Mouse (Mus musculus) heart, embryonic 13.5 days (tissue): ENCODE data around the gene E130218I03Rik. TPM values are rescaled to one million over a fixed set of nuclear protein-coding genes. Genes with fewer than 3 reads are reported as not detected.

Experiments used
- ATAC-seq: fragments of 200-750 bp; cut with Nextera tagmentation; 2 replicates; pipeline ENCODE4 v1.8.0; 2017; ENCODE audit warnings: moderate TSS enrichment; ENCODE audit not compliant: insufficient number of reproducible peaks, low FRiP score, low TSS enrichment; ENCODE audit errors: extremely low read depth
- H3K27ac ChIP-seq: fragments of 300-500 bp; sonication (generic); replicated peaks from 2 replicates; pipeline ENCODE4 v1.5.1; 2015; ENCODE audit warnings: moderate library complexity, mild to moderate bottlenecking, inconsistent platforms
- H3K27me3 ChIP-seq: fragments of 300-500 bp; sonication (generic); replicated peaks from 2 replicates; pipeline ENCODE4 v1.6.1; 2015; ENCODE audit warnings: mild to moderate bottlenecking, inconsistent platforms
- H3K36me3 ChIP-seq: fragments of 300-500 bp; sonication (generic); 2 replicates; pipeline ENCODE4 v1.6.1; 2015; ENCODE audit warnings: mild to moderate bottlenecking, inconsistent platforms
- H3K4me1 ChIP-seq: fragments of 300-500 bp; sonication (generic); 2 replicates; pipeline ENCODE4 v1.6.1; 2015; ENCODE audit warnings: inconsistent platforms
- H3K4me2 ChIP-seq: fragments of 300-500 bp; sonication (generic); 2 replicates; pipeline ENCODE4 v1.6.1; 2015; ENCODE audit warnings: inconsistent platforms, mild to moderate bottlenecking, moderate library complexity
- H3K4me3 ChIP-seq: fragments of 300-500 bp; sonication (generic); 2 replicates; pipeline ENCODE4 v1.5.1; 2015; ENCODE audit warnings: moderate library complexity, mild to moderate bottlenecking, inconsistent platforms
- H3K9ac ChIP-seq: fragments of 300-500 bp; sonication (generic); 2 replicates; pipeline ENCODE4 v1.6.1; 2015; ENCODE audit warnings: inconsistent platforms, mild to moderate bottlenecking, moderate library complexity
- H3K9me3 ChIP-seq: fragments of 300-500 bp; sonication (generic); 2 replicates; pipeline ENCODE4 v1.6.1; 2016; ENCODE audit warnings: inconsistent platforms
- WGBS: fragments of 180-500 bp; shearing (Covaris S2); methylation state at CpG from one replicate; pipeline ENCODE4 v1.1.7; 2015; ENCODE audit warnings: mixed read lengths; 5-methylcytosine and 5-hydroxymethylcytosine counted together
- polyA plus RNA-seq: library from polyadenylated mRNA; unstranded; fragments of >200 nt; fragmentation: Nextera tagmentation; extraction: Ambion mirVana; gene quantifications from 2 replicates; pipeline ENCODE4 v1.2.1, GENCODE M21; 2015

The E130218I03Rik gene
- polyA plus RNA-seq, 1 experiment from 2014 or later = 0.21 TPM

GRCm38 (mm10) chr4:134293061-134293691 is 49.7 kb downstream of the E130218I03Rik start:
- H3K4me2 ChIP-seq = peak overlapping the region; percentile 65

DNA sequence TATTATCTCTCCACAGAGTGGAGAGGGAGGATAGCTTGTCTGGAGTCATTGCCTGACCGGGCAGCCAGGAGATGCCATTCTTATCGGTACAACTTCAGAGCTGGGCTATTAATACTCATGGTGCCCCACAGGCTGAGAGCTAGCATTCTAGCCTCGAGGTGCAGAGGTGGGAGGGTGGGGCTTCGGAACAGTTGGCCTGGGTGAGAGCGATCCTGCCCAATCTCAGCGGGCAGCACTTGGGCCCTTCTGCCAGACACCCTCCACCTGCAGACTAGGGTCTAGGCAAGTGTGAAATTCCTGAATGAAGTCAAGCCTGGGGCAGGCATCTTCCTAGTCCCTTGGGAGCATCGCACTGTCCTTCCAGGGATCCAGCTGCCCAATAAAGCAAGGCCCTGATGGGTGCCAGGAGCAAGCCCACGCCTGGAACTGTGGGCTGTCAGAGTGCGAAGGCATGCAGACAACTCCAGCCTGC is 50.3 kb downstream of the E130218I03Rik start:
- peaks cover 50% of the 10 kb centered on the region for H3K4me1 ChIP-seq
- peaks cover 10% of the 10 kb centered on the region for H3K27me3 ChIP-seq
- WGBS = 19% methylated on average over 9 of the region's 9 CpGs
- H3K27ac ChIP-seq = peak overlapping the region; percentile 97
- peak overlapping the region; percentile 65 for H3K4me2 ChIP-seq
- H3K4me3 ChIP-seq = peak overlapping the region; percentile 32
- peak overlapping the region; percentile 67 for H3K9ac ChIP-seq
- H3K9me3 ChIP-seq = no peaks in the 10 kb centered on the region; the same call in 1 of the 2 replicates
- ATAC-seq = peak; percentile 70; the same call in 1 of the 2 replicates
- H3K36me3 ChIP-seq = no peaks in the 10 kb centered on the region

More at GRCm38 (mm10) chr4:134293061-134293691, 49.7 kb downstream of the E130218I03Rik start:
- Histone ChIP-seq H3K36me3 (no peaks in the 10 kb centered on the region), H3K27ac (peak overlapping the region; percentile 97), H3K4me3 (peak overlapping the region; percentile 30), H3K9me3 (no peaks in the 10 kb centered on the region; the same call in 1 of the 2 replicates), H3K9ac (peak overlapping the region; percentile 63), H3K4me1 (peaks cover 53% of the 10 kb centered on the region), H3K27me3 (peaks cover 10% of the 10 kb centered on the region)
- WGBS = 38% methylated on average over 18 of the region's 18 CpGs
- ATAC-seq = no peak

Other genes starting within 250 kb of the E130218I03Rik start
- 31.0 and 33.6 TPM in 2 replicates for gene Dhdds, start 242.7 kb upstream of the E130218I03Rik start, polyA plus RNA-seq
- gene Lin28a, start 224.8 kb upstream of the E130218I03Rik start, polyA plus RNA-seq = 0.25 and 0.27 TPM in 2 replicates
- gene Zfp683, start 189.8 kb upstream of the E130218I03Rik start, polyA plus RNA-seq = not detected in 2 replicates
- 0.46 TPM in 1 of 2 replicates, not detected in the other for gene Crybg2, start 182.8 kb upstream of the E130218I03Rik start, polyA plus RNA-seq
- 7.6 and 7.7 TPM in 2 replicates for gene Cd52, start 148.6 kb upstream of the E130218I03Rik start, polyA plus RNA-seq
- 1.7 and 2.1 TPM in 2 replicates for gene Ubxn11, start 141.1 kb upstream of the E130218I03Rik start, polyA plus RNA-seq
- gene Sh3bgrl3, start 114.9 kb upstream of the E130218I03Rik start, polyA plus RNA-seq = 198 and 202 TPM in 2 replicates
- 25.8 and 28.3 TPM in 2 replicates for gene Cep85, start 56.5 kb upstream of the E130218I03Rik start, polyA plus RNA-seq
- gene Gm7534, start 40.7 kb upstream of the E130218I03Rik start, polyA plus RNA-seq = not detected in 2 replicates
- not detected in 2 replicates for gene Catsper4, start 16.3 kb upstream of the E130218I03Rik start, polyA plus RNA-seq
- 1.3 and 1.5 TPM in 2 replicates for gene Cnksr1, start 5.3 kb upstream of the E130218I03Rik start, polyA plus RNA-seq
- gene Zfp593, start 1.9 kb downstream of the E130218I03Rik start, polyA plus RNA-seq = 9.2 and 9.9 TPM in 2 replicates
- not detected in 2 replicates for gene Gm30191, start 3.3 kb downstream of the E130218I03Rik start, polyA plus RNA-seq
- gene Grrp1, start 10.4 kb downstream of the E130218I03Rik start, polyA plus RNA-seq = 4.3 and 5.0 TPM in 2 replicates
- gene Pdik1l, start 44.2 kb downstream of the E130218I03Rik start, polyA plus RNA-seq = 13.4 and 13.5 TPM in 2 replicates
- 108 and 136 TPM in 2 replicates for gene Trim63, start 71.5 kb downstream of the E130218I03Rik start, polyA plus RNA-seq
- gene Slc30a2, start 99.5 kb downstream of the E130218I03Rik start, polyA plus RNA-seq = 0.11 and 0.19 TPM in 2 replicates
- 2.7 and 3.3 TPM in 2 replicates for gene Extl1, start 140.2 kb downstream of the E130218I03Rik start, polyA plus RNA-seq
- gene Pafah2, start 152.7 kb downstream of the E130218I03Rik start, polyA plus RNA-seq = 9.0 and 9.9 TPM in 2 replicates
- gene Stmn1, start 224.7 kb downstream of the E130218I03Rik start, polyA plus RNA-seq = 988 and 1,051 TPM in 2 replicates